Mouse (Mus musculus) cerebral cortex, adult 2 months (tissue): ENCODE data around the gene Nthl1.

Experiments
- WGBS: fragments of 180-500 bp; shearing (Covaris S2); methylation state at CpG from one replicate; pipeline ENCODE4 v1.1.7; 2018; 5-methylcytosine and 5-hydroxymethylcytosine counted together

Nthl1 gene

GRCm38 (mm10) chr17:24650070-24650616, 17.7 kb downstream of the Nthl1 start, which contains the start of gene Slc9a3r2:
Gene Slc9a3r2 (minus strand): TSS chr17:24650327.
- 1% methylated on average over 41 of the region's 41 CpGs for WGBS

GRCm38 (mm10) chr17:24650766-24651165, 18.3 kb downstream of the Nthl1 start:
- 75% methylated on average over 4 of the region's 4 CpGs for whole genome bisulfite sequencing

- 61% methylated on average over 3 of the region's 3 CpGs for WGBS
Observed at GRCm38 (mm10) chr17:24651835-24652234, 19.4 kb downstream of the Nthl1 start.

GRCm38 (mm10) chr17:24653967-24654710, 21.7 kb downstream of the Nthl1 start:
- WGBS = 8% methylated on average over 19 of the region's 19 CpGs

- 85% methylated on average over 4 of the region's 4 CpGs for WGBS
Observed at GRCm38 (mm10) chr17:24654969-24655368, 22.5 kb downstream of the Nthl1 start.

- WGBS = 5% methylated on average over 47 of the region's 47 CpGs
Observed at GRCm38 (mm10) chr17:24658017-24658758, 25.7 kb downstream of the Nthl1 start, which contains the start of gene Npw. Gene Npw (minus strand): TSS chr17:24658457.

- 78% methylated on average over 7 of the region's 7 CpGs for WGBS
Observed at GRCm38 (mm10) chr17:24667011-24667410, 34.5 kb downstream of the Nthl1 start.

- WGBS = 19% methylated on average over 6 of the region's 6 CpGs
Observed at GRCm38 (mm10) chr17:24667416-24667815, 34.9 kb downstream of the Nthl1 start.

- WGBS = 7% methylated on average over 15 of the region's 15 CpGs
Observed at GRCm38 (mm10) chr17:24669214-24669544, 36.7 kb downstream of the Nthl1 start.

GRCm38 (mm10) chr17:24669545-24670245, 37.2 kb downstream of the Nthl1 start, which contains the start of gene Zfp598:
Gene Zfp598 (plus strand): TSS chr17:24669687.
- WGBS = under 1% methylated on average over 80 of the region's 80 CpGs

GRCm38 (mm10) chr17:24670246-24670844, 37.9 kb downstream of the Nthl1 start:
- 5% methylated on average over 8 of the region's 8 CpGs for WGBS

GRCm38 (mm10) chr17:24671346-24671745, 38.9 kb downstream of the Nthl1 start:
- 73% methylated on average over 5 of the region's 5 CpGs for WGBS

- 27% methylated on average over 5 of the region's 5 CpGs for WGBS
Observed at GRCm38 (mm10) chr17:24672141-24672540, 39.7 kb downstream of the Nthl1 start.

- WGBS = 31% methylated on average over 7 of the region's 7 CpGs
Observed at GRCm38 (mm10) chr17:24674277-24674676, 41.8 kb downstream of the Nthl1 start.

GRCm38 (mm10) chr17:24676187-24676586, 43.7 kb downstream of the Nthl1 start:
- WGBS = 50% methylated on average over 2 of the region's 2 CpGs

- 89% methylated on average over 5 of the region's 5 CpGs for WGBS
Observed at GRCm38 (mm10) chr17:24676877-24677276, 44.4 kb downstream of the Nthl1 start.

GRCm38 (mm10) chr17:24677500-24678080, 45.1 kb downstream of the Nthl1 start:
- 95% methylated on average over 24 of the region's 24 CpGs for WGBS

GRCm38 (mm10) chr17:24686514-24686913, 54.0 kb downstream of the Nthl1 start:
- WGBS = 43% methylated on average over 16 of the region's 16 CpGs

GRCm38 (mm10) chr17:24687146-24687595, 54.7 kb downstream of the Nthl1 start:
- WGBS = 7% methylated on average over 25 of the region's 25 CpGs

- WGBS = 22% methylated on average over 23 of the region's 23 CpGs
Observed at GRCm38 (mm10) chr17:24687599-24687998, 55.1 kb downstream of the Nthl1 start.
